Mouse (Mus musculus) layer of hippocampus, adult 9-10 months (tissue): ENCODE results near the gene Ksr1.

ENCODE experiments used
- DNase-seq: peaks from one replicate; pipeline ENCODE4 v3.0.0; 2022; ENCODE audit warnings: low spot score

Gene Ksr1

GRCm38 (mm10) chr11:79041908-79042430, 104.2 kb downstream of the Ksr1 start:
- DNase-seq, result no peak

- DNase-seq, result no peak
Measured at GRCm38 (mm10) chr11:79039488-79039887, 106.7 kb downstream of the Ksr1 start.

DNA sequence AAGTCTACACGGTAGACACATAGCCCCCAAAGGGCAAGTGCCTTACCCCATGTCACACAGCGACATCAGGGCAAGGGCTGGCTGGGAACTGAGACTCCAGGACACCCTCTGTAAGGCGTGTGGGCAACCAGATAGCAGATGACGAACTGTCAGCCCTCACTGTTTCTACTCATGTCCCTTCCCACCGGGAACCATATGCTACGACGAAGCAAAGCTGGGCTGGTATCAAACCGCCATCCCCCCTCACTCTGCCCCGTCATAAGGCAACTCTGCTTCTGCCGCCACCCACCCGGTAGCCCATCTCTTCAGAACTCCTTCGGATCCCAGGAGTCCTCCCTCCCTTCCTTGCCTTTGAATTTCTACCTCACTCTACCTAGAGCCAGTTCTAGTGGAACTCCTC, 108.7 kb downstream of the Ksr1 start:
- no peak for DNase-seq

GRCm38 (mm10) chr11:79036324-79036723, 109.9 kb downstream of the Ksr1 start:
- no peak for DNase-seq

DNA sequence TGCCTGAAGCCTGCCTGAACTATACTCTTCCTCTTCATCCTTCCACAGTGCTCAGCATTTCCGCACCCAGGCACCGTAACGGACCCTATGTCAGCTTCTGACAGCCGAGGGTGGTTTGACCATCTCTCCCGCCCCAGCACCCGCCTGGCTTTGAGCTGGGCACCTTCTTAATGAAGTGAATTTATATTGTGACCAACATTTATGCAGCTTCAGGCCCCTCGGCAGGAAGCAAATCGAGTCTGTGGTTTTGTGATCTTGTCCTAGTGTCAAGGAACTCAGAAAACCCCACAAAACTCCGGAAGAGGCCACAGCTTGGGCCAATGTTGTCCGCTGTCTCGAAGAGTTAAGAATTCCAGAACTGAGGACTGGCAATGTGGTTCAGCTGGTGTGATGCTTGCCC, 112.6 kb downstream of the Ksr1 start:
- no peak for DNase-seq

- DNase-seq, result no peak
Measured at GRCm38 (mm10) chr11:79033021-79033420, 113.2 kb downstream of the Ksr1 start.

GRCm38 (mm10) chr11:79031452-79031746, 114.8 kb downstream of the Ksr1 start:
- no peak for DNase-seq

GRCm38 (mm10) chr11:79030570-79031451, 115.4 kb downstream of the Ksr1 start:
- peak; percentile 75 for DNase-seq

DNA sequence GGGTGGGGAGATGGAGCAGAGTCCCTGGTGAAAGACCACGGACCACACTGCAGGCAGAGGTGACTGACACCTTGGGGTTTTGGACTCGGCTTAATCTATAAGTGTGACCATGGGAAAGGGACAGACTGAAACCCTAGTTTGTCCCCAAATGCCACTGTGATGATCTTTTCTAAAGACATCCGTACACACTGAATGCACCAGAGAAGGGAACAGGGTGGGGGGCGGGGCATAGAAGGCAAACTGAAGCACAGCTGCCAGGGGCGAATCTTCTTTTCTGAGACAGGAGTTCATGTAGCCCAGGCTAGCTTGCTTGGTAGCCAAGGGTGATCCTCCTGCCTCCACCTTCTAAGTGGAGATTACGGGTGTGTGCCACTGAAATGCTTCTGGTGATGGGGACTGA, 122.5 kb downstream of the Ksr1 start:
- DNase-seq, result no peak

DNA sequence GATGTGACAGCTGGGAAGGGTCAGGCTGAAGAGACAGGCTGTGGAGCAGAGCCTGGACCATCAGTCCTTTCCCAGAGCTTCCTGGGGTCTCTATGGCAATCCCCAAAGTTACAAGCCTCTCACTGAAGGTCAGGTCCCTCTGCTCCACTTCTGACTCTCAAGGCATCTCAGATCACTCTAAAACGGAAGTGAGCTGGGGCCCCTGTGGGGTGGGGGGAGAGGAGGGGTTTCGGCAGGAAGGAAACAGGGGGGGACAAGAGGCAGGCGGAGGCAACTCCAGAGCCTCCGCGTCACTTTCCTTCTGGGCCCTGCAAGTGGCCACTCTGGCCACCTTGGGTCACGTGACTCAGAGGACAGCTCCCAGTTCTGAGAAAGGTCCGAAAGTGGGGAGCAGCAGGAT, 122.9 kb downstream of the Ksr1 start:
- DNase-seq, result no peak

DNA sequence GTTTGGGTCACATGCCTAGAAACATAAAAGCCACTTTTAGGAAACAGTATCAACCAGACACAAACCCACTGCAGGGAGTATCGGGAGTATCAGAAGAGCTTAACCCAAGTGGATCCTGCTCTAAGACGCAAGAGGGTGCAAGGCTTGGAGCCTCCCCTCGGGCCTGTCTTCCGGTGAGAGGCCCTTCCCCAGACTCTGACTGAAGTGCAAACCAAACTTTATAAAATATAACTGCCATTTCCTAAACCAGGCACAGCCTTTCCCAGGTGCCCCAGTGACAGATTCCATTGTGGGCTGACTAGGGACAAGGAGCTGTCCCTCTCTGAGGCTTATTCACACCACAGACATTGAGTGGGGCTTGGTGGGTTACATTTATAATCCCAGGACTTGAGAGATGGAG, 123.4 kb downstream of the Ksr1 start:
- no peak for DNase-seq

DNA sequence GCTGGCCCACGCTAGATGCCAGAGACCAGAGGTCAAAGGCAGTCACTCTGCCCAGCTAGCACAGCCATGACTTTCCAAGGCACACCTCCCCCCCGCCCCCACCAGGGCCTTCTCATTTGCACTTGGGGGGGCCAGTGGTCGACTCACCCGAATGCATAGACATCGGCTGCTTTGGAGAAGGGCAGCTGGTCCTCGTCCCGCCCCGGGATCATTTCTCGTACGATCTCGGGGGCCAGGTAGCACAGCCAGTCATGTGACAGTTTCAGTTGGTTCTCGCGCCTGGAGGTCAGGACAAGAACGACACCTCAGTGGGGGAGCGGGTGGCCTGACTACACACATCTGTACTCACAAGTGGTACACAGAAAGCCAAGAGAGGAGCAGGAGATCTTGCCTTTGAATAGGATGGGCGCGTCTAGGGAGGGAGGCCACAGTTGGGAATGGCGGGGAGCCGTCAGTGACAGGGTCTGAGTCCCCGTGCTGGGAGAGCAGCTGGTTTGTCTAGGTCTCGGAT, 125.6 kb downstream of the Ksr1 start:
- no peak for DNase-seq

DNA sequence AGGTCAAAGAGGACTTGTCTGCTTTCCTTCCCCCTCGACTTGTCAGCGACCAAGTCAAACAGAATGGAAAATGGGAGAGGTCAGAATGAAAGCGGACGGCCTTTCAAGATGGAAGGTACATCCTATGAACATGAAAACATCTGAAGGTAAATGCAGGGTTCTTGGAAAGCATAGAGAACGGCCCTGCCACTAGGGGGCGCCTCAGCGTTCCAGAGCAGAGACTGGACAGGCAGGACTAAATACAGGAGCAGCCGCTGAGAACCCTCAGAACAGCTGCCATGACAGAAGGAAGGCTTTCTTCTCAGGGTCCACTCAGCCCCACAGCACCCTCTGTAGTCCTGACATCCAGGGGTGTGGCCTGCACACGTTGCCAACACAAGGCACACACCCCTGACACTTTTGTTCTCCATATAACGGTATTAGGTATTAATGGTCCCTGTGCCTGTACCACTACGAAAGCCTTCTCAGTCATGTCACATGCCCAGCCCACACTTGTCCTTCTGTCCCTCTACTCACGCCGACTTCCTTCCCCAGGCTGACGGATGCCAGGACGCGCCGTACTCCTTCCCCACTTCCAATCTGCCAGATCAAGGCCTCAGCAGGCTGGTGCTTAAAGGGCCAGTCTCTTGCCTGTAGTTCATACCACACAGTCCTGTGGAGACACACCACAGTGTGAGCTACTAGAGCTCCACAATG, 126.2 kb downstream of the Ksr1 start:
- DNase-seq, result no peak

DNA sequence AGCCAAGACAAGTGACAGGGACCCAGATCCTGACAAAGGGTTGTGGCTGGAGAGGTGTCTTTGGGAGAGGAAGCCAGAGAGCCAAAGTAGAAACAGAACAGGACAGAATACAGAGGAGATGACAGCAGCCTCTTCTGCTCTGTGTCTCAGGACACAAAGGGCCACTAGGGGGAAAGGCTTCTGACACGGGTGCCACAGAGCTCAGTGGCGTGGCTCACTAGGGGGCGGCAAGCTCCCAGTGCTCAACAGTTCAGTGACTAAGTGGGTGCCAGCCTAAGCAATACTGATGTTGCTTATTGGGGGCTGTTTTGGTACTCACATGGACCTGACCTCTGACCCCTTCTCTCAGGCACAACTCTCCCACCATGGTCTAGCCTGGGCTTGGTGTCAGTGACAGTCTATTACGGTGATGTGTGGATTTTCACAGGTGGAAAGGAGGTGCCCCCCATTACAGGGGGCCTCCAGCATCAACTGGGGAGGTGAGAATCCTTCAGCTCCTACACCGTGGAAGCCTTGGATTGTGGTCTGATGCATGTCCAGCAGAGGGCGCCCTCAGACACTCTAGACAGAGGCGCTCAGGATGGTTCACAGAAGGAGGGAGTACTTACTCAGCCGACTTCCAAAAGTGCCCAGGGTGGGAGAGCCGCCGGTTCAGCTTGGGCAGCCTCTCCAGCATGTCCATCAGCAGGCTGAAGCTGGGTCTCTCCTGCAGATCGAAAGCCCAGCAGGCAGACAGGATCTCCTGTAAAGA, 127.1 kb downstream of the Ksr1 start:
- peak; percentile 43 for DNase-seq

GRCm38 (mm10) chr11:79017161-79017606, 129.0 kb downstream of the Ksr1 start:
- DNase-seq, result no peak

DNA sequence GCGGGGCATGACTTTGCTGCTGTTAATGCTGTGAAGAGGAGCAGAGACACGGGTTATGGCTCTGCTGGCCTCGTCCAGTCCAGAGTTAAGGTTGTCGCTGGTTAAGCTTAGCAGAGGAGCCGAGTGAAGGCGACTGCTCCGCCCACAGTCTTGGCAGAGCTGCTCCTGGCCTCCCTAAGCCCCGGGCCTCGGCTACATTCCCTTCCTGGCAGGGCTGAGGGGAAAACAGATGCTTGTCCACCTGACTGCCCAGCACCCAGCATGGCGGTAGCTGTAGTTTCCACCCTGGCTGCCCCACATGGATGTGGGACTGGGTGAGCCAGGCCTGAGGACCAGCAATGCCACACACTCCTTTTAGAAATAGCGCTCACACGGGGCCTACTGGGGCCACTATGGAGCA, 130.0 kb downstream of the Ksr1 start:
- no peak for DNase-seq

- no peak for DNase-seq
Measured at GRCm38 (mm10) chr11:79015660-79016215, 130.5 kb downstream of the Ksr1 start.

- no peak for DNase-seq
Measured at GRCm38 (mm10) chr11:79014602-79015325, 131.4 kb downstream of the Ksr1 start.

DNA sequence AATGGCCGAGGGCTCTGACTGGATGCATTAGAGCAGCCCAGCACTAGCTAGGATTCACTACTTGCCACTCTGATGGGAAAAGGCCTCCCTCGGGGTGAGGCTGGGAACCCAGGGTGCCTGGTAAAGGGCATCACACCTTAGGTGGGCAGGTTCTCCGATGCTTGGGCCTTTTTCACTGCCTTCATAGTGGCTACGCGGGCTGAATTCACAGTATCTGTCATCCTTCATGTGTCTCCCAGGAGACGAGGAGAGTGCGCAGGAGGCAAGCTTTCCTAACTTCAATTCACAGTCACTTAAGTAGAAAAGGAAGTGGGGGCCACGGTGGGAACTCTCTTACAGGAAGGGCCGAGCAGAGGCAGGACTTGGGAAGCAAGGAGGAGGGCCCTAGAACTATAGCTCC, 132.4 kb downstream of the Ksr1 start:
- no peak for DNase-seq

DNA sequence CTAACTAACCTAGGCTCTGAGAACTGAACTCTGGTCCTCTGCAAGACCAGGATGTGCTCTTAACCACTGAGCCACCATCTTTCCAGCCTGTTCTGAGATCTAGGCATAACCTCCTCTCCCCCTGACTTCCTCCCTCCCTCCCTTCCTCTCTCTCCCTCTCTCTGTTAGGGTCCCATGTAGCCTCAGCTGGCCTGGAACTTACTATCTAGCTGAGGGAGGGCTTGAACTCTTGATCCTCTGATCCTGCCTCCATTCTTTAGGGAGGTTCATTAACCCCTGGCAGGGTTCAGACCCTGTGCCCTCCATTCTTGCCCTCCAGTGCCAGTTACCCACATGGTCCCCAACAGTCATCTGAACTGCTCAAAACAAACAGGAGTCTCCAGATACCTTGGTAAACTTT, 133.2 kb downstream of the Ksr1 start:
- DNase-seq, result no peak

GRCm38 (mm10) chr11:79012529-79012928, 133.7 kb downstream of the Ksr1 start:
- no peak for DNase-seq
